ENCODE assay signal across 10 mouse cellular contexts in the genomic region with DNA sequence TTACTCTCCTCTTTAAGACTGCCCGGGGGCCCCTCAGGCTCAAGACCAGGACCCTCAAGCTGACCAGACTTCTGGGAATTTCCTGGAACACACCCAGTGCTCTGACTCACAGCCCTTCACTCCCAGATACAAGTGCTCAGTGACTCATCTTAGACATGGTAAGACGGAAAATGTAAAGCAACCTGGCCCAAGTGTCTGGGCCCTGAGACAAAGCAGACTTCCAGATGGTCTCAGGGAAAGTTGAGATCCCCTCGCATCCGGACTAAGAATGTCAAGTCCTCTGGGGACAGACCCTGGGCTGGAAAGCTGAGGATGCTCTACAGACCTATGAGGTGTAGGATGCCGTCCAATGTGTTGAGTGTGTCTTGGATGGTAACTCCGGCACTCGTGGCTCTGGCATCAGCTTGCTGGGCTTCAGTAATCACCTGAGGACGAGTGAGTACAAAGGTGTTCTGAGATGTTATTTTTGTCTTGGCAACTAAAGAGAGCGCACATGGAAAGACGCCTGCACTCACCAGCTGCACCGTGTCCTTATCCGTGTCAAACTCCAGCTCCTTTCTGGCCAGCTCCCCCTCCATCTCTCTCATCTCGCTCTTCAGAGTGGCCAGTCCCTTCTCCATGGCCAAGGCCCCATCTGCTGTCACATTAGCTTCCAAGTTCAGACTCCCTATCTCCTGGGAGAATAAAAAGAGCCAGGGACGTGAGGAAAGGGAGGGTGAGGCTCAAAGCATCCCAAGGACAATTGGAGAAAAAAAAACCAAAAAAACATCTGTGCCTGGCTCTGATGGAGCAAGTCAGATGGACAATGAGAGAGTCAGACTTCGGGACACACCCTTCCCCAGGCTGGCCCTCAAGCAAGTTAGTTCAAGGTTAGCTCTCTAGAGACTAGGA. TPM values are rescaled to one million over a fixed set of nuclear protein-coding genes. Genes with fewer than 3 reads are reported as not detected.
DNase-seq lines count a peak whose midpoint lies in the region; ATAC-seq and TF ChIP-seq lines count a peak whose summit lies in the region.
"Had no signal": no experiment of that assay in that cellular context is flagged by ENCODE, and none has a peak within 500 bp of the region (broad histone marks: within the 10 kb centered on the region; RNA-seq: fewer than 3 reads in every experiment).

No protein-coding gene starts in this region.

- H3K4me1 ChIP-seq in intestine, postnatal 0 days (replicated peaks; ENCODE audit: control insufficient read depth, insufficient read depth, low read length): no peaks in the 10 kb centered on the region
- no peaks in the 10 kb centered on the region for H3K4me1 ChIP-seq in forebrain, embryonic 11.5 days (replicated peaks; ENCODE audit: control insufficient read depth, insufficient read depth, low read length)
- H3K4me1 ChIP-seq: neural tube, embryonic 15.5 days had no signal

- peak; percentile 21 for DNase-seq in adrenal gland, postnatal 14 days
- no peak for DNase-seq in adrenal gland, adult 18-20 months (ENCODE audit: low spot score in 2 of 2)
- DNase-seq in brain, adult 2 months (ENCODE audit: low read depth, low spot score): peak; percentile 84
- peak; percentile 78 for DNase-seq in gastrocnemius, postnatal 25 days
- no peak for DNase-seq in forebrain, embryonic 11.5 days (ENCODE audit: low spot score)
- no peak for DNase-seq in left cerebral cortex, adult 8-10 months (ENCODE audit: low spot score in 2 of 2)
- no peak for DNase-seq in embryo, embryonic 9.5 days (ENCODE audit: extremely low spot score)

- no peak overlapping the region for H3K9ac ChIP-seq in intestine, postnatal 0 days (ENCODE audit: low read depth, low read length)
- H3K9ac ChIP-seq in forebrain, embryonic 11.5 days (ENCODE audit: low read length): no peak overlapping the region
- H3K9ac ChIP-seq: neural tube, embryonic 15.5 days had no signal

- no peaks in the 10 kb centered on the region for H3K36me3 ChIP-seq in intestine, postnatal 0 days (ENCODE audit: control insufficient read depth, insufficient read depth)
- H3K36me3 ChIP-seq in forebrain, embryonic 11.5 days (ENCODE audit: control insufficient read depth, insufficient read depth, low read length): no peaks in the 10 kb centered on the region
- H3K36me3 ChIP-seq: neural tube, embryonic 15.5 days had no signal

- H3K4me2 ChIP-seq in intestine, postnatal 0 days (replicated peaks; ENCODE audit: low read depth): no peak overlapping the region
- no peak overlapping the region for H3K4me2 ChIP-seq in forebrain, embryonic 11.5 days (ENCODE audit: low read depth, low read length, severe bottlenecking)
- H3K4me2 ChIP-seq: neural tube, embryonic 15.5 days had no signal

- H3K27me3 ChIP-seq in intestine, postnatal 0 days (replicated peaks; ENCODE audit: control insufficient read depth, insufficient read depth, low read length): no peaks in the 10 kb centered on the region
- H3K27me3 ChIP-seq in forebrain, embryonic 11.5 days (ENCODE audit: control insufficient read depth, insufficient read depth, low read length): no peaks in the 10 kb centered on the region

- no peak for TF ChIP-seq CTCF in intestine, postnatal 0 days (IDR thresholded peaks at IDR 0.05; ENCODE audit: low read depth)

- H3K4me3 ChIP-seq in intestine, postnatal 0 days (ENCODE audit: low read depth, low read length): no peak overlapping the region
- H3K4me3 ChIP-seq in forebrain, embryonic 11.5 days (ENCODE audit: low read depth, low read length): no peak overlapping the region
- H3K4me3 ChIP-seq: neural tube, embryonic 15.5 days had no signal

- ATAC-seq in intestine, postnatal 0 days: peak; percentile 22; the same call in 1 of the 2 replicates
- no peak for ATAC-seq in forebrain, embryonic 11.5 days (replicated peaks; ENCODE audit: low FRiP score)

- H3K9me3 ChIP-seq in intestine, postnatal 0 days (ENCODE audit: control insufficient read depth): no peaks in the 10 kb centered on the region
- no peaks in the 10 kb centered on the region for H3K9me3 ChIP-seq in forebrain, embryonic 11.5 days (ENCODE audit: control insufficient read depth, low read length)
- H3K9me3 ChIP-seq: neural tube, embryonic 15.5 days had no signal

- WGBS in intestine, postnatal 0 days: 73% methylated on average over 15 of the region's 15 CpGs
- 88% methylated on average over 15 of the region's 15 CpGs for WGBS in forebrain, embryonic 11.5 days

- no peak overlapping the region for H3K27ac ChIP-seq in intestine, postnatal 0 days (ENCODE audit: low read depth, low read length)
- H3K27ac ChIP-seq in forebrain, embryonic 11.5 days (ENCODE audit: low read depth, low read length): no peak overlapping the region
- H3K27ac ChIP-seq: neural tube, embryonic 15.5 days had no signal

RNA-seq across cellular contexts. Expression of gene Lamc2, which starts 59.5 kb away (rescaled TPM):
- total RNA-seq in adrenal gland, postnatal 14 days (2021): 0.70 and 2.1 TPM in 2 replicates
- total RNA-seq in adrenal gland, adult 18-20 months (2021): 1 to 10 TPM in 1 of 2 experiments, under 1 TPM in 1; 0.66 to 1.8 TPM
- 1 to 10 TPM; 5.0 to 6.1 TPM for total RNA-seq in gastrocnemius, postnatal 25 days (2021)
- polyA plus RNA-seq in intestine, postnatal 0 days (2015; fragmentation: Nextera tagmentation; extraction: Ambion mirVana): 3.3 and 3.6 TPM in 2 replicates
- polyA plus RNA-seq in forebrain, embryonic 11.5 days (2014; fragmentation: Nextera tagmentation; extraction: Ambion mirVana): 0.48 and 0.55 TPM in 2 replicates
- 10 to 100 TPM in 1 of 4 experiments, 1 to 10 TPM in 3; 8.3 to 10.1 (median 8.7) TPM for total RNA-seq in left cerebral cortex, adult 8-10 months (2022)
- total RNA-seq: hematopoietic stem cell, adult 5-6 weeks had no signal

Comparison
In these comparisons a context has a peak if more than half of its experiments do, and no peak if none do; other contexts are left out.
1. DNase-seq: peak in adrenal gland, postnatal 14 days (single experiment), brain, adult 2 months (single experiment) and gastrocnemius, postnatal 25 days (single experiment); none in adrenal gland, adult 18-20 months (0 of 2), forebrain, embryonic 11.5 days (single experiment), left cerebral cortex, adult 8-10 months (0 of 2) and embryo, embryonic 9.5 days (single experiment).